Mouse (Mus musculus): ENCODE measurements around the gene Npdc1.

GRCm38 (mm10) chr2:25399051-25399450 lies at the start of gene Npdc1:
- TF ChIP-seq CTCF (IDR thresholded peaks at IDR 0.05; ENCODE audit: low read depth, low read length) = no peak
- TF ChIP-seq POLR2A (IDR thresholded peaks at IDR 0.05; ENCODE audit: borderline replicate concordance, low read depth, low read length) = no peak
